Mouse (Mus musculus) gastrocnemius, postnatal 36 days (tissue): ENCODE results near the gene Castor2. TPM values are rescaled to one million over a fixed set of nuclear protein-coding genes. Genes with fewer than 3 reads are reported as not detected.

Source experiments
- DNase-seq, 2 experiments: peaks; one replicate each; pipeline ENCODE4 v3.0.0; 2022
- intact Hi-C: fragments of 180-260 bp; cut with DNase I; formaldehyde crosslinking; loops from one replicate; pipeline ENCODE4 v1.15.1; 2025
- total RNA-seq, 2 experiments: library from RNA; stranded (reverse); gene quantifications; 2 replicates each; pipeline ENCODE4 v1.2.3; 2021

Castor2 gene
- total RNA-seq, 2 experiments from 2014 or later: 37.2 to 47.7 TPM

GRCm38 (mm10) chr5:134101322-134101721 lies 1.8 kb downstream of the Castor2 start:
- intact Hi-C loops: no loop called here
- no peak for DNase-seq

- no peak for DNase-seq
- intact Hi-C loops: no loop called here
Measured at GRCm38 (mm10) chr5:134101883-134102282, 2.4 kb downstream of the Castor2 start.

- intact Hi-C loops: no loop called here
- no peak for DNase-seq
Measured at GRCm38 (mm10) chr5:134102720-134103119, 3.2 kb downstream of the Castor2 start.

- intact Hi-C loops: no loop called here
- no peak for DNase-seq
Measured at GRCm38 (mm10) chr5:134105829-134106228, 6.3 kb downstream of the Castor2 start.

GRCm38 (mm10) chr5:134114981-134115380 lies 15.5 kb downstream of the Castor2 start:
- intact Hi-C loops: no loop called here
- DNase-seq: peak in 1 of 2 experiments; percentile 35

GRCm38 (mm10) chr5:134115639-134116259 lies 16.2 kb downstream of the Castor2 start:
- DNase-seq: no peak
- intact Hi-C loops: no loop called here

GRCm38 (mm10) chr5:134118798-134119407 lies 19.4 kb downstream of the Castor2 start:
- intact Hi-C loops: no loop called here
- DNase-seq: no peak

GRCm38 (mm10) chr5:134119481-134120120 lies 20.1 kb downstream of the Castor2 start:
- intact Hi-C loops: no loop called here

GRCm38 (mm10) chr5:134120135-134120534 lies 20.6 kb downstream of the Castor2 start:
- DNase-seq: no peak
- intact Hi-C loops: no loop called here

More at GRCm38 (mm10) chr5:134119481-134120120, 20.1 kb downstream of the Castor2 start:
- DNase-seq: peak; percentile 61 to 72

- no peak for DNase-seq
- intact Hi-C loops: no loop called here
Measured at GRCm38 (mm10) chr5:134121138-134121892, 21.8 kb downstream of the Castor2 start.

- intact Hi-C loops: no loop called here
- DNase-seq: no peak
Measured at GRCm38 (mm10) chr5:134121893-134122259, 22.4 kb downstream of the Castor2 start.

GRCm38 (mm10) chr5:134123846-134124245 lies 24.3 kb downstream of the Castor2 start:
- intact Hi-C loops: no loop called here
- DNase-seq: peak; percentile 28 to 63

GRCm38 (mm10) chr5:134126232-134126631 lies 26.7 kb downstream of the Castor2 start:
- no peak for DNase-seq
- intact Hi-C loops: no loop called here

- DNase-seq: no peak
- intact Hi-C loops: no loop called here
Measured at GRCm38 (mm10) chr5:134131586-134131985, 32.1 kb downstream of the Castor2 start.

GRCm38 (mm10) chr5:134136022-134136421 lies 36.5 kb downstream of the Castor2 start:
- intact Hi-C loops: no loop called here
- no peak for DNase-seq

GRCm38 (mm10) chr5:134137933-134138332 lies 38.4 kb downstream of the Castor2 start:
- DNase-seq: no peak
- intact Hi-C loops: no loop called here

- intact Hi-C loops: no loop called here
- DNase-seq: no peak
Measured at GRCm38 (mm10) chr5:134139429-134139828, 39.9 kb downstream of the Castor2 start.

- intact Hi-C loops: no loop called here
- no peak for DNase-seq
Measured at GRCm38 (mm10) chr5:134141236-134141635, 41.7 kb downstream of the Castor2 start.

- intact Hi-C loops: no loop called here
- no peak for DNase-seq
Measured at GRCm38 (mm10) chr5:134142381-134142780, 42.9 kb downstream of the Castor2 start.

- intact Hi-C loops: no loop called here
- no peak for DNase-seq
Measured at GRCm38 (mm10) chr5:134144986-134145385, 45.5 kb downstream of the Castor2 start.

GRCm38 (mm10) chr5:134147194-134147753 lies 47.8 kb downstream of the Castor2 start:
- intact Hi-C loops: no loop called here
- DNase-seq: no peak
